Mouse (Mus musculus): ENCODE measurements around the gene Herc1. TPM values are rescaled to one million over a fixed set of nuclear protein-coding genes. Genes with fewer than 3 reads are reported as not detected.
"Not testable (repeated sequence)": the region's sequence is repeated elsewhere in the genome, so short reads cannot be mapped to it uniquely, and the experiment has no call there.

The Herc1 gene
- polyA plus RNA-seq, 1 experiment from 2014 or later: 19.9 TPM

DNA sequence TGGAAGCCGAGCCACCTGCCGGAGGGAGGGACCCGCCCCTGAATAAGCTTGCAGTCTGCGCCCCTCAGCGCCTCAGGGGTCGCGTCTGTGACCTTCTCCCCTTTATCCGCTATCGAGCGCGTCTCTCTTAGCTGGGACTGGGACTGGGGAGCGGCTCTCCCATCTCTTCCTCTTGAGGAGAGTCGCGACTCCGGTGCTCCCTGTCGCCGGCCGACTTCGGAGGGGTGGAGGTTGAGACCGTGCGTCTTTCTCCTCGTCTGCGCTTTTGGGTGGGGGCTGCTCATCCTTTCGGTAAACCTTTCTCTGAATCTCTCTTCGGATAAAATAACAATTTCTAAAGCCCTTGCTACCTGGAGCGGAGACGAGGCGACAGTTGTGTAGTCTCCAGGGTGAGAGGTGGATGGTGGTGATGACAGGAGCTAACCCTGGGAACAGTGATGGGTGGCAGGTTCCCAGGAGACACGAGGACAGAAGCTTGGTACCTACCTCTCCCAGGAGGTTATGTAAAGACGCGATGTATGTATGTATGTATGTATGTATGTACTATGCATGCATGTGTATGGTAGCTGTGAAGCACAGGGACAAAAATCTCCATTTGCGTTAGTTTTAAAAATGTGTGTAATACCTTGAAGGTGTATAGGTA is 659 bp downstream of the Herc1 start:
- Histone ChIP-seq H3K4me2 (replicated peaks) (peak overlapping the region; percentile 81), H3K27ac (replicated peaks) (peak overlapping the region; percentile 95), H3K36me3 (no peaks in the 10 kb centered on the region), H3K4me1 (peaks cover 10% of the 10 kb centered on the region), H3K27me3 (no peaks in the 10 kb centered on the region), H3K9ac (peak overlapping the region; percentile 99), H3K9me3 (replicated peaks) (no peaks in the 10 kb centered on the region), H3K4me3 (replicated peaks) (peak overlapping the region; percentile 99)
- WGBS: 1% methylated on average over 32 of the region's 32 CpGs
- ATAC-seq (ENCODE audit: insufficient number of reproducible peaks, low FRiP score, low TSS enrichment, low read depth): peak; percentile 30; the same call in 1 of the 2 replicates

- Histone ChIP-seq H3K9me3 (replicated peaks) (no peaks in the 10 kb centered on the region), H3K27me3 (no peaks in the 10 kb centered on the region), H3K36me3 (no peaks in the 10 kb centered on the region), H3K9ac (no peak overlapping the region), H3K4me1 (peaks cover 10% of the 10 kb centered on the region), H3K4me3 (replicated peaks) (no peak overlapping the region), H3K27ac (replicated peaks) (no peak overlapping the region), H3K4me2 (replicated peaks) (no peak overlapping the region)
- no peak for ATAC-seq (ENCODE audit: insufficient number of reproducible peaks, low FRiP score, low TSS enrichment, low read depth)
- WGBS: 73% methylated on average over 2 of the region's 2 CpGs
These were observed 2.5 kb downstream of the Herc1 start for GRCm38 (mm10) chr9:66352704-66353103.

- Histone ChIP-seq H3K4me2 (replicated peaks) (no peak overlapping the region), H3K9ac (no peak overlapping the region), H3K27me3 (no peaks in the 10 kb centered on the region), H3K9me3 (replicated peaks) (no peaks in the 10 kb centered on the region), H3K4me3 (replicated peaks) (no peak overlapping the region), H3K4me1 (no peaks in the 10 kb centered on the region), H3K27ac (replicated peaks) (no peak overlapping the region), H3K36me3 (no peaks in the 10 kb centered on the region)
- no peak for ATAC-seq (ENCODE audit: insufficient number of reproducible peaks, low FRiP score, low TSS enrichment, low read depth)
- 83% methylated on average over 4 of the region's 4 CpGs for WGBS
These were observed 8.9 kb downstream of the Herc1 start for GRCm38 (mm10) chr9:66359135-66359534.

GRCm38 (mm10) chr9:66360143-66360690 is 10.0 kb downstream of the Herc1 start:
- Histone ChIP-seq H3K4me1 (no peaks in the 10 kb centered on the region), H3K36me3 (no peaks in the 10 kb centered on the region), H3K27me3 (no peaks in the 10 kb centered on the region), H3K4me3 (replicated peaks) (no peak overlapping the region), H3K4me2 (replicated peaks) (no peak overlapping the region), H3K9ac (no peak overlapping the region), H3K27ac (replicated peaks) (no peak overlapping the region), H3K9me3 (replicated peaks) (no peaks in the 10 kb centered on the region)
- WGBS: 77% methylated on average over 14 of the region's 14 CpGs
- ATAC-seq (ENCODE audit: insufficient number of reproducible peaks, low FRiP score, low TSS enrichment, low read depth): no peak

DNA sequence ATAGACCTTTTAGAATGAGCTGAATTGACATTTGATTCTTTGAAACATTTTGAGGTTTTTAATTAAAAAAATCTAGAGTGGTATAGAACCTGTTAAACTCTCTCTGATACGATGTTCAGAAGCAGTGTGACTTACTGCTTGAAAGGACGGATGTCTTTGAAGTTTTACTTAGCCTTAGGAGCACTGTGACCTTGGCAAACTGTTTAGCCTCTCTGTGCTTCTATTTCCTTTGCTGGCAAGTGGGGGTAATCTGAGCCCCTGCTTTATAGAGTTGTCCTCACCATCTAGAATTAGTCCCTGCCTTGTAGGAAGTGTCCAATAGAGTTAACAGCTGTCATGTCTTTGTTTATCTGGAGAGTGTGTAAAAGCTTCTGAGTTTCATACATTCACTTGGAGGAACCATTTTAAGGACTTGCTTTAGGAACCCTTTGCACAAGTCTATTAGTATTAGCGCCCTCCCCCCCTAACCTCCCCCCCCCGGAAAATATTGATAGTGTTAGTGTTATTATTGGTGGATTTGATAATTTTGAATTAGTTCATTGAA is 18.7 kb downstream of the Herc1 start:
- H3K9me3 ChIP-seq (replicated peaks): no peaks in the 10 kb centered on the region
- no peak overlapping the region for H3K27ac ChIP-seq (replicated peaks)
- no peak overlapping the region for H3K9ac ChIP-seq
- no peaks in the 10 kb centered on the region for H3K27me3 ChIP-seq
- ATAC-seq (ENCODE audit: insufficient number of reproducible peaks, low FRiP score, low TSS enrichment, low read depth): no peak
- H3K36me3 ChIP-seq: peaks cover 16% of the 10 kb centered on the region
- H3K4me2 ChIP-seq (replicated peaks): no peak overlapping the region
- no peak overlapping the region for H3K4me3 ChIP-seq (replicated peaks)
- H3K4me1 ChIP-seq: no peaks in the 10 kb centered on the region
- WGBS: 62% methylated on average over 4 of the region's 4 CpGs

GRCm38 (mm10) chr9:66370334-66370733 is 20.1 kb downstream of the Herc1 start:
- Histone ChIP-seq H3K36me3 (peaks cover 16% of the 10 kb centered on the region), H3K4me1 (no peaks in the 10 kb centered on the region), H3K9ac (no peak overlapping the region), H3K9me3 (replicated peaks) (no peaks in the 10 kb centered on the region), H3K27me3 (no peaks in the 10 kb centered on the region), H3K4me2 (replicated peaks) (no peak overlapping the region), H3K4me3 (replicated peaks) (no peak overlapping the region), H3K27ac (replicated peaks) (no peak overlapping the region)
- WGBS: 69% methylated on average over 3 of the region's 3 CpGs
- no peak for ATAC-seq (ENCODE audit: insufficient number of reproducible peaks, low FRiP score, low TSS enrichment, low read depth)

- 52% methylated on average over 3 of the region's 3 CpGs for WGBS
- no peak overlapping the region for H3K27ac ChIP-seq (replicated peaks)
- no peaks in the 10 kb centered on the region for H3K27me3 ChIP-seq
- H3K4me3 ChIP-seq (replicated peaks): no peak overlapping the region
- peaks cover 16% of the 10 kb centered on the region for H3K36me3 ChIP-seq
- no peaks in the 10 kb centered on the region for H3K9me3 ChIP-seq (replicated peaks)
- no peak overlapping the region for H3K9ac ChIP-seq
- no peaks in the 10 kb centered on the region for H3K4me1 ChIP-seq
- no peak for ATAC-seq (ENCODE audit: insufficient number of reproducible peaks, low FRiP score, low TSS enrichment, low read depth)
- H3K4me2 ChIP-seq (replicated peaks): no peak overlapping the region
These were observed 20.6 kb downstream of the Herc1 start for GRCm38 (mm10) chr9:66370847-66371246.

DNA sequence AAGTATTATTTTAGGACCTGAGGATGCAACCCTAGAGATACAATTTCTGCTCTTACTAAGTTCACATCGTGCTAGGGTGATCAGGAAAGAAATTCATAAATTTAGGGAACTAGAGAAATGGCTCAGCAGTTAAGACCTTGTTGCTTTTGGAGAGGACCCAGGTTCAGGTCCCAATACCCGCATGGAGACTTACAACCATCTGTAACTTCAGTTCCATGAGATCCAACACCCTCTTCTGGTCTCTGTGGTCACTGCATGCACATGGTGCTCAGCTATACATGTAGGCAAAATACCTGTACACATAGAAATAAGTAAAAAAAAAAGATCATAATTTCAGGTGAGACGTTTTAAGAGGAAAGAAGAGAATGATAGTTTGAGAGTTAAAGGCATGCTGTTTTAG is 23.2 kb downstream of the Herc1 start:
- H3K27me3 ChIP-seq: no peaks in the 10 kb centered on the region
- no peaks in the 10 kb centered on the region for H3K4me1 ChIP-seq
- no peak for ATAC-seq (ENCODE audit: insufficient number of reproducible peaks, low FRiP score, low TSS enrichment, low read depth)
- no peak overlapping the region for H3K9ac ChIP-seq
- H3K4me2 ChIP-seq (replicated peaks): no peak overlapping the region
- WGBS: 92% methylated on average over 3 of the region's 3 CpGs
- H3K4me3 ChIP-seq (replicated peaks): no peak overlapping the region
- no peaks in the 10 kb centered on the region for H3K9me3 ChIP-seq (replicated peaks)
- peaks cover 16% of the 10 kb centered on the region for H3K36me3 ChIP-seq
- no peak overlapping the region for H3K27ac ChIP-seq (replicated peaks)

GRCm38 (mm10) chr9:66374495-66375478 is 24.5 kb downstream of the Herc1 start:
- Histone ChIP-seq H3K4me3 (replicated peaks) (no peak overlapping the region), H3K9me3 (replicated peaks) (no peaks in the 10 kb centered on the region), H3K27me3 (no peaks in the 10 kb centered on the region), H3K4me1 (no peaks in the 10 kb centered on the region), H3K27ac (replicated peaks) (no peak overlapping the region), H3K4me2 (replicated peaks) (no peak overlapping the region), H3K9ac (no peak overlapping the region), H3K36me3 (peaks cover 16% of the 10 kb centered on the region)
- ATAC-seq (ENCODE audit: insufficient number of reproducible peaks, low FRiP score, low TSS enrichment, low read depth): no peak

DNA sequence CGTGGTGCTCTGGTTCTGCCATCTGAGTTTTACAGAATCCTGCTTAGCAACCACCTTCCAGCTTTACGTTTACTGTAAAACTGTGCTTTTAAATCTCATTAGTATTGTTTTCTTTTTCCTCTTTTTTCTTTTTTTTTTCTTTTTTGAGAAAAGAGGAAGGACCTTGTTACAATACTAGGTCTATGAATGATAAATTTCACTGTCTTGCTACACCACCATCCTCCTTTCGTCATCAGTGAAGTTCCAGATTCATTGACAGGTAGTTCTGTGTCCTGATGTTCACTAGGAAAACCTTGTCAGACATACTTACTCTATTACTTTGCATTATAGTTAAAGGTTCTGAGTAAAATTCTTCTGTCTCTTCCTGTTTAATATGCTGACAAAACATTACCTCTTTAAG is 33.2 kb downstream of the Herc1 start:
- Histone ChIP-seq H3K4me3 (replicated peaks) (no peak overlapping the region), H3K4me1 (no peaks in the 10 kb centered on the region), H3K9ac (no peak overlapping the region), H3K9me3 (replicated peaks) (no peaks in the 10 kb centered on the region), H3K27me3 (no peaks in the 10 kb centered on the region), H3K27ac (replicated peaks) (no peak overlapping the region), H3K36me3 (0 out of 2 replicates have a peak, but pooled peaks cover 7% of the 10 kb centered on the region), H3K4me2 (replicated peaks) (no peak overlapping the region)
- WGBS: 88% methylated on average over 3 of the region's 3 CpGs
- ATAC-seq (ENCODE audit: insufficient number of reproducible peaks, low FRiP score, low TSS enrichment, low read depth): no peak

GRCm38 (mm10) chr9:66390338-66390737 is 40.1 kb downstream of the Herc1 start:
- not testable (repeated sequence) for H3K9ac ChIP-seq; H3K27me3 ChIP-seq; H3K27ac ChIP-seq (replicated peaks); H3K4me1 ChIP-seq; H3K4me3 ChIP-seq (replicated peaks); H3K4me2 ChIP-seq (replicated peaks); H3K9me3 ChIP-seq (replicated peaks); ATAC-seq (ENCODE audit: insufficient number of reproducible peaks, low FRiP score, low TSS enrichment, low read depth)
- WGBS: 89% methylated on average over 2 of the region's 2 CpGs
- peaks cover 19% of the 10 kb centered on the region; the same call in 1 of the 2 replicates for H3K36me3 ChIP-seq
